Mouse (Mus musculus) ES-Bruce4 (cell line): ENCODE results near the gene Fut4. TPM values are rescaled to one million over a fixed set of nuclear protein-coding genes. Genes with fewer than 3 reads are reported as not detected.

Experiments
- H3K27ac ChIP-seq: 2 replicates; pipeline ENCODE4 v1.5.1; 2012; ENCODE audit warnings: low read length, inconsistent platforms; ENCODE audit not compliant: insufficient read depth
- H3K27me3 ChIP-seq: 2 replicates; pipeline ENCODE4 v1.6.1; 2012; ENCODE audit warnings: mild to moderate bottlenecking, low read length, inconsistent platforms; ENCODE audit not compliant: control insufficient read depth, poor library complexity, insufficient read depth, severe bottlenecking
- H3K36me3 ChIP-seq: 2 replicates; pipeline ENCODE4 v1.6.1; 2012; ENCODE audit warnings: inconsistent platforms, mild to moderate bottlenecking, low read length, moderate library complexity; ENCODE audit not compliant: control insufficient read depth, poor library complexity, insufficient read depth, severe bottlenecking
- H3K4me1 ChIP-seq: one replicate; pipeline ENCODE4 v1.8.1; 2011; ENCODE audit warnings: low read length; ENCODE audit not compliant: control insufficient read depth, insufficient read depth
- H3K4me3 ChIP-seq: 2 replicates; pipeline ENCODE4 v1.5.1; 2011; ENCODE audit warnings: low read depth, mild to moderate bottlenecking, low read length
- H3K9ac ChIP-seq: 2 replicates; pipeline ENCODE4 v1.6.1; 2012; ENCODE audit warnings: low read depth, mild to moderate bottlenecking, inconsistent platforms; ENCODE audit not compliant: poor library complexity, severe bottlenecking
- H3K9me3 ChIP-seq: replicated peaks from 2 replicates; pipeline ENCODE4 v1.6.1; 2012; ENCODE audit warnings: mild to moderate bottlenecking, low read length, inconsistent platforms; ENCODE audit not compliant: control insufficient read depth, poor library complexity, insufficient read depth, severe bottlenecking
- CTCF ChIP-seq: IDR thresholded peaks from one replicate; pipeline ENCODE4 v1.8.1; 2011; ENCODE audit warnings: low read depth, low read length
- EP300 ChIP-seq: IDR thresholded peaks from 2 replicates; pipeline ENCODE4 v1.6.1; 2011; ENCODE audit warnings: low read depth, low read length; ENCODE audit not compliant: insufficient read depth
- POLR2A ChIP-seq: IDR thresholded peaks from one replicate; pipeline ENCODE4 v1.8.1; 2011; ENCODE audit warnings: low read length; ENCODE audit not compliant: insufficient read depth
- polyA plus RNA-seq: library from polyadenylated mRNA; stranded (reverse); fragments of >200 nt; gene quantifications from 2 replicates; pipeline ENCODE4 v1.2.4, GENCODE M21; 2011; ENCODE audit warnings: low read depth; ENCODE audit not compliant: missing spikeins, insufficient read depth, insufficient read length

Gene Fut4
- polyA plus RNA-seq, 1 experiment = 2.1 TPM

GRCm38 (mm10) chr9:14730941-14731541, 21.2 kb downstream of the Fut4 start:
- TF ChIP-seq EP300 (peak; percentile 74), CTCF (no peak)
- no peak overlapping the region for H3K4me3 ChIP-seq
- no peaks in the 10 kb centered on the region for H3K9me3 ChIP-seq
- H3K9ac ChIP-seq = no peak overlapping the region
- no peaks in the 10 kb centered on the region for H3K36me3 ChIP-seq
- no peak overlapping the region for H3K27ac ChIP-seq
- no peaks in the 10 kb centered on the region for H3K27me3 ChIP-seq
- peaks cover 2% of the 10 kb centered on the region for H3K4me1 ChIP-seq

GRCm38 (mm10) chr9:14728365-14728764, 23.8 kb downstream of the Fut4 start:
- Histone ChIP-seq H3K27ac (no peak overlapping the region), H3K36me3 (no peaks in the 10 kb centered on the region), H3K9ac (no peak overlapping the region), H3K9me3 (no peaks in the 10 kb centered on the region), H3K27me3 (no peaks in the 10 kb centered on the region), H3K4me3 (no peak overlapping the region), H3K4me1 (peaks cover 2% of the 10 kb centered on the region)
- TF ChIP-seq POLR2A (no peak), EP300 (no peak), CTCF (no peak)

- no peaks in the 10 kb centered on the region for H3K27me3 ChIP-seq
- H3K9ac ChIP-seq = no peak overlapping the region
- no peak for TF ChIP-seq EP300
- no peak for TF ChIP-seq CTCF
- no peak for TF ChIP-seq POLR2A
- H3K9me3 ChIP-seq = no peaks in the 10 kb centered on the region
- H3K4me1 ChIP-seq = peaks cover 2% of the 10 kb centered on the region
- H3K4me3 ChIP-seq = no peak overlapping the region
- no peaks in the 10 kb centered on the region for H3K36me3 ChIP-seq
- H3K27ac ChIP-seq = no peak overlapping the region
These were observed 25.6 kb downstream of the Fut4 start for GRCm38 (mm10) chr9:14726629-14727028.

- no peaks in the 10 kb centered on the region for H3K36me3 ChIP-seq
- H3K4me1 ChIP-seq = peaks cover under 1% of the 10 kb centered on the region
- TF ChIP-seq CTCF (no peak), EP300 (no peak), POLR2A (no peak)
- no peaks in the 10 kb centered on the region for H3K27me3 ChIP-seq
- no peak overlapping the region for H3K4me3 ChIP-seq
- H3K9ac ChIP-seq = no peak overlapping the region
- H3K9me3 ChIP-seq = no peaks in the 10 kb centered on the region
- no peak overlapping the region for H3K27ac ChIP-seq
These were observed 26.2 kb downstream of the Fut4 start for GRCm38 (mm10) chr9:14726005-14726404.

DNA sequence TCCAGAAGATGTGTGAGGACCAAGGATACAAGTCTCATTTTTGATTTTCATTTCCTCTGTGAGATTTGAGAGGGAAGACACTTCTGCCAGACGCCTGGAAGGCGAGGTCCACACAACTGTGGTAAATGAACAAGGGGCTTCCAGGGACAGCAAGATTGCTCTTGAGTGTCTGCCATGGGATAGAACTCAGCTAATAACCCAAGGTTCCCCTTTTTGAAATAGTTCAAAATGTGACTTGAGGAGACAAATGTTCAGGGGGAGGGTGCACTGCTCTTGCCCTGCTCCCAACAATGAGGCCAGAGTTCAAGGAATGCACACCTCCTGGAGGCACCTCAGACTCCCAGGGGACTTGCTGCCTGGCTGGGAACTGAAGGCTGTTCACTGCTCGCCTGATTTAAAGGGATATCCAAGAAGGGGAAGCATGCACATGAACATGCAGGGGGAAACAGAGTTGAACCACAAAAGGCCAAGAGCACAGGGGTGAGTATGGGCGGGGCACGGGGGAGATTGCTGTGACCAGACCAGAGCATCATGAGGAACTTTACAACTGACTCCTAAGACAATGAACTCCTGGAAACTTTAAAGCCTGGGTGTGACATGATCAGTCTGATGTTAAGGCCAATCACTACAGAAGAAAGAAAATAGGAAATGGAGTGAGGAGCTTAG, 27.3 kb downstream of the Fut4 start:
- Histone ChIP-seq H3K9me3 (no peaks in the 10 kb centered on the region), H3K36me3 (no peaks in the 10 kb centered on the region), H3K27me3 (no peaks in the 10 kb centered on the region), H3K9ac (no peak overlapping the region), H3K27ac (no peak overlapping the region), H3K4me3 (no peak overlapping the region), H3K4me1 (no peaks in the 10 kb centered on the region)
- TF ChIP-seq POLR2A (no peak), CTCF (no peak), EP300 (no peak)

DNA sequence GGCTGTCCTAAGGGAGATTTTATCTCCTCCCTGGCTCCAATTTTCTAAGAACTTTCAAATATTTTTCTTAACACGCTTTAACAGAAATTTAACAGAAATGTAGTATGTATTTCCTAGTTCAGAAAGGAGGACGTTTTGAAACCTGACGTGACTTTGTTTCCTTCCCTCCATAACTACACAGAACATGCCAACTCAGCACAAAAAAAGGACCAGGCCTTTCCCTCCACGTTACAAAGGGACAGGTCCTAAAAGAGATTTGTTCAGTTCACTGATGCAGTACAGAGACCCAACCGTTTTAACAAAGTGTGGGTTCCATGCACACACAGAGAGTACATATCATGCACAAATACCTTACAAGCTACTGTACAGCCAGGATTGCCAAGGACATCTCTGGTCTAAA, 30.6 kb downstream of the Fut4 start:
- Histone ChIP-seq H3K4me3 (no peak overlapping the region), H3K36me3 (no peaks in the 10 kb centered on the region), H3K9me3 (no peaks in the 10 kb centered on the region), H3K27ac (no peak overlapping the region), H3K4me1 (no peaks in the 10 kb centered on the region), H3K27me3 (no peaks in the 10 kb centered on the region), H3K9ac (no peak overlapping the region)
- no peak for TF ChIP-seq POLR2A
- TF ChIP-seq EP300 = no peak
- no peak for TF ChIP-seq CTCF
